Mouse (Mus musculus): Measurements from ENCODE around the gene Aadacl3.

Aadacl3 gene

GRCm38 (mm10) chr4:144463656-144464055 lies at the start of gene Aadacl3:
Gene Aadacl3 (minus strand): TSS chr4:144463756.
- DNase-seq (ENCODE audit: low read depth, low spot score) = no peak

GRCm38 (mm10) chr4:144506518-144506917 lies 43.0 kb upstream of the Aadacl3 start:
- DNase-seq (ENCODE audit: low read depth, low spot score) = no peak

DNA sequence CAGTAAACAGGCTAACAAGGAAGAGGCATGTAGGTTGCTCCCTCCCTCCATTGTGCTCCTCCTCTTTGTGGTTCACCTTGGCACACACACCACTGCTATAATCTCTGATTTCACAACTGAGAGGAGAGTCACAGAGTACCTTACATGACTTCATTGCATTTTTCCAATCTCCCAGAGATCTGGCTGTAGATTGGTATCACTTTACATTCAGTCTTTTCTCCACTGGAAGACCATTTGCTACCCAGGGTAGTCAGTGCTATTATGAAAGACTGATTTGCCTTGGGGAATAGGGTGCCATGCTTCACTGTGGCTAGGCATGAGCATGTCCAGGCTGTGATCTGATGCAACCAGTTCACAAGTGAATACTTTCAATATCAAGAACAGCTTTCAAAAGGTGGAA lies 29.8 kb upstream of the Aadacl3 start:
- no peak for DNase-seq (ENCODE audit: low read depth, low spot score)

- DNase-seq (ENCODE audit: low read depth, low spot score) = no peak
Observed at GRCm38 (mm10) chr4:144468091-144468490, 4.5 kb upstream of the Aadacl3 start.

DNA sequence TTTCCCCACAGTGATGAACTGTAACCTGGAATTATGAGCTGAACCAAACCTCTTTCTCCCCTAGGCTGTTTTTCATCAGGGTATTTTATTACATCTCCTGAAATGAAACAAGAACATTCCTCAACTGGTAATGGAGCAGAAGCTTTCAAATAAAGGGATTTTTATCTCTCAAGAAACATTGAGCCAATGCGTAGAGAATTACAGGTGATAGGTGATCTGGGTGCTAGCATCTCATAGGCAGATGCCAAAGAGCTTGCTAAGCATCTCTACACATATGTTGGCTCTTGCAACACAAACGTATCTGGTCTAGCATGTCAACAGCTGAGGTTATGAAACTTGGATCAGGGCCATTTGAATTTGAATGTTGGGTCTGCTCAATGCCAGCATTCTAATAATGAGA lies 1.6 kb upstream of the Aadacl3 start:
- DNase-seq (ENCODE audit: low read depth, low spot score) = no peak

DNA sequence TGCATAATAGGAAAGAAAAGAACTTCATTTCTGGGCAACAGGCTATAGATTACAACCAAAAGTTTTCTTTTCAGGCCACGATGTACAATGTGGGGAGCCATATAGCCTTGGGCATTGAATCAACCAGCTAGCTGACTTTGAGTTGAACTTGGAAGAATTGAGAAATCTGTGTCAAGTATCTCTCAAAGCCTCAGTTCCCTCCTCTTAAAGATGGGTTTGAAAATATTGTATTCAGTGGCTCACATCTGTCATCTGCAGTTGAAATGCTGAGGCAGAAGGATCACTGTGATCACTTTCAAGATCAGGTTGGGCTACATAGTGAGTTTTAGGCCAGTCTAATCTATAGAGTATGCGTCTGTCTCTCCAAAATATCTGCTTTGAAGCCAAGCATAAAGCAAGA lies 10.3 kb downstream of the Aadacl3 start, which contains the start of gene Gm9944:
Gene Gm9944, minus strand, starts transcription at position 101 of the 400 bp plus-strand sequence.
- DNase-seq (ENCODE audit: low read depth, low spot score) = no peak

GRCm38 (mm10) chr4:144448546-144448945 lies 15.0 kb downstream of the Aadacl3 start:
- DNase-seq (ENCODE audit: low read depth, low spot score) = no peak

DNA sequence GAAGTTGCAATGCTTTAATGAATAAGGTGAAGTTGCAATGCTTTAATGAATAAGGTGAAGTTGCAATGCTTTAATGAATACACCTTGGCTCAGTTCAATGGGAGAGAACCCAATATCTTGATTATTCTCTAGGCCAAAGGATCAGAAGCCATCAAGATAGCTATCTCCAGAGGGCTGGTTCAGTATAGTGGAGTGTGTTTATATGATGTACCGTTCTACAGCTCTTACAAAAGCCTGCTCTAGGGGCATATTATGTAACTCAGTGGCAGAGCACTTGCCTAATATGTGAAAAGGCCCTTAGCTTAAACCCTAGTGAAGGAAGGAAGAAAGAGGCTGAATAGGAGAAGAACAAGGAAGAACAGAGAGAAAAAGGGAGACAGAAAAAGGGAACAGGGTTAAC lies 22.0 kb downstream of the Aadacl3 start:
- DNase-seq (ENCODE audit: low read depth, low spot score) = no peak

DNA sequence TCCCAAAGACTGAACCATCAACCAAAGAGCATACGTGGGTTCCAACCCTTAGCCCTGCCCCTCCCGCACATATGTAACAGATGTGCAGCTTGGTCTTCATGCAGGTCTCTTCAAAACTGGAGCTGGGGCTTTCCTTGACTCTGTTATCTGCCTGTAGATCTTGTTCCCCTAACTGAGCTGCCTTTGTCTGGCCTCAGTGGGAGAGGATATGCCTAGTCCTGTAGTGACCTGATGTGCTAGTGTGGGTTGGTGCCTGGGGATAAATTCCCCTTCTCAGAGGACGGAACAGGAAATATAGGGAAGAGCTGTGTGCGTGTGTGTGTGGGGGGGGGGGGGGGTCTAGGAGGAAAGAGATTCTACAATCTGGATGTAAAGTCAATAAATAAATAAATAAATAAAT lies 22.5 kb downstream of the Aadacl3 start:
- no peak for DNase-seq (ENCODE audit: low read depth, low spot score)

GRCm38 (mm10) chr4:144438672-144439071 lies 24.9 kb downstream of the Aadacl3 start, which contains the start of gene 1700012P22Rik:
Gene 1700012P22Rik (minus strand): TSS chr4:144438772.
- no peak for DNase-seq (ENCODE audit: low read depth, low spot score)

DNA sequence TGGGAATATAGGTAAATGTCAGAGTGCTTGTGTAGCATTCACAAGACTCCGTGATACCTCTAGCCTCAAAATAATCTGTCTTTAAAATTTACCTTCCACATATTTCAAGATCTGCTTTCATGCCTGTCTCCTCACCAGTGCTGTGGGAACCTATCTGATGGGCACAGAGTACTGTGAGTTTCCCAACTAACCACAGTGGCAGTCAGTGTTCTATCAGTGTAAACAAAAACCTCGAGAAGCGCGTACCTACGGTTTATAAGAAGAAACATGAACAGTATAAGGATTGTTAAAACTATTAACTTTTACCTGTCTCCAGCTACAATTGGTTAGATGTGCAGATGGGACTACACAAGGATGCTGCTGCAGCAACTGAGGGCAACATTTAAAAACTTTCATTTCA lies 30.3 kb downstream of the Aadacl3 start:
- DNase-seq (ENCODE audit: low read depth, low spot score) = no peak

DNA sequence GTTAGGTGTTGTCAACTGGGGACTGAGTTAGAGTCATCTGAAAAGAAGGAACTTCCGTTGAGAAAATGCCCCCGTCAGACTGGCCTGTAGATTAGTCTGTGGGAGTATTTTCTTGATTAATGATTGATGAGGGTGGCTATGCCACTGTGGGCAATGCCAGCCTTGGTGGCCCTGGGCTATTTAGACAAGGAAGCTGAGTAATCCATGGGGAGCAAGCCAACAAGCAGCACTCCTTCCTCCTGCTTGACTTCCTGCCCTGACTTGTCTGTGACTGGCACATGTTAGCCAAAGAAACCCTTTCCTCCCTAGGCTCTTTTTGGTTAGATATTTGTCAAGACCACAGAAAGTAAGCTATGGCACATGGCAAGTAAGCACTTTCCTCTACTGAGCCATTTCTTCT lies 32.8 kb downstream of the Aadacl3 start:
- no peak for DNase-seq (ENCODE audit: low read depth, low spot score)

GRCm38 (mm10) chr4:144428868-144429267 lies 34.7 kb downstream of the Aadacl3 start:
- DNase-seq (ENCODE audit: low read depth, low spot score) = no peak

GRCm38 (mm10) chr4:144424590-144424989 lies 39.0 kb downstream of the Aadacl3 start:
- DNase-seq (ENCODE audit: low read depth, low spot score) = no peak

DNA sequence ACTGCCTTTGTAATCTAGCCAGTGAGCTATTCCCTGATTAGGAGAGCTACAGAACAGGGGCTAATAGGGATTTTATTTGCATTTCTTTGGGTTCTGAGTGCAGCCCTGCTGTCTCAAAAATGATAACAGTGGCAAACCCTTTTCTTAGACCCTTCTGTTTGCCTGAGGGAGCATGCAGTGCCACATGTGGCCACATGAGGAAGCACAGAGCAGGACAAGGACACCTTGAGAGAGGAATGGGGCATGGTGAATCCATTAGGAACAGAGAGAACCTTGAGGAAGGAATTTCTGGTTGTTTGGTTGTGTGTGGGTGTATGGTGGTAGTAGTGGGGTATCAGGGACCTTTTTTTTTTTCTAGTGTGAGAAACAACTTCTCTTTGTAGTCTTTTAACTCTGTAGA lies 42.9 kb downstream of the Aadacl3 start:
- no peak for DNase-seq (ENCODE audit: low read depth, low spot score)

- DNase-seq (ENCODE audit: low read depth, low spot score) = no peak
Observed at GRCm38 (mm10) chr4:144408290-144408689, 55.3 kb downstream of the Aadacl3 start, which contains the start of gene Pramef12. Gene Pramef12 (minus strand): TSS chr4:144408464.

- no peak for DNase-seq (ENCODE audit: low read depth, low spot score)
Observed at GRCm38 (mm10) chr4:144406261-144406660, 57.3 kb downstream of the Aadacl3 start.

GRCm38 (mm10) chr4:144404456-144405086 lies 59.0 kb downstream of the Aadacl3 start:
- DNase-seq (ENCODE audit: low read depth, low spot score) = no peak

Data from retina, postnatal 7 days (tissue).